Mouse (Mus musculus): ENCODE results near the gene Pom121l2. TPM values are rescaled to one million over a fixed set of nuclear protein-coding genes. Genes with fewer than 3 reads are reported as not detected.

The Pom121l2 gene
- polyA plus RNA-seq (2016; fragmentation: Nextera tagmentation; extraction: Ambion mirVana): 0.11 TPM in 1 of 2 replicates, not detected in the other

DNA sequence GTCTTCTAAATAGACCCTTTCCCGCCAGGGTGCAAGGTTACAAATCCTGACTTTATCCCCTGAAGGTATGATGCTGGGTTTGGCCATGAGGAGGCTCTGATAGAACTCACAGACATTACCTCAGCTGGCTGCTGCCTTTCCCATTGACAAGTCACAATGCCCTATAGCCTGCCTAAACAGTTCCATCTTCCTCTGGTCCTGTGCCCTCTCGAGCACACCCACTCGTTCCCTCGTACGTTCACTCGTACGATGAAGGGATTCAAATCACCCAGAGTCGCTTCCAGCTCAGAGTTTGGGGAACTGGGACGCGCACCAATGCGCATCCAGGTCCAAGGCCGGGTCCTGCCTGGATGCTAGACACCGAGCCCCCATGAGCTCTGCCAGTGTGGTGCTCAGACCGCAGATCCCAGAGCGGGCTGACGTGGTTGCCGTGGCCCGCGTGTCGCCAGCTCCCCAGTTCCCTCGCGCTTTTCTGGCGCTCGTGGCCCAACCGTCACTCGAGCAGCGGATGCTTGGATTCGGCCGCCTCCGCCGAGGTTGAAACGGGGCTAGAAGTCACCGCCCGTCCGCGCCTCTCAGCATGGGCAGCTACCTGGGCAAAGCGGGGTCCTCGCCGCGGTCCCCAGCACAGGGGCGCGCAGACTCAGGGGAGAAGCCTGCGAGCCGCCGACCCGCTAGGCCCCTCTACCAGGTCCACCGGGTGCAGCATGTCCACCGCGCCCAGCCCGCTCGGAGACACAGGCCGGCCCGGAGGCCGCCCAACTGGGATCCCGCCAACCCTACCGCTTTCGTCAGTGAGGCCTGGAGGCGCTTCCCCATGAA is at the start of gene Pom121l2:
TSS of gene Pom121l2 (plus strand) at position 214 of the 822 bp plus-strand sequence.
- Histone ChIP-seq H3K4me3 (peak within 1 kb of the TSS; percentile 73), H3K27ac (replicated peaks) (peak within 1 kb of the TSS; percentile 77), H3K4me1 (peaks cover 15% of the 10 kb centered on the region), H3K36me3 (no peaks in the 10 kb centered on the region), H3K27me3 (ENCODE audit: low read depth, poor library complexity, severe bottlenecking) (peaks cover 88% of the 10 kb centered on the region), H3K9me3 (replicated peaks) (no peaks in the 10 kb centered on the region)
- under 1% methylated on average over 56 of the region's 58 CpGs for WGBS
- DNase-seq (ENCODE audit: low spot score): peak; percentile 60

DNA sequence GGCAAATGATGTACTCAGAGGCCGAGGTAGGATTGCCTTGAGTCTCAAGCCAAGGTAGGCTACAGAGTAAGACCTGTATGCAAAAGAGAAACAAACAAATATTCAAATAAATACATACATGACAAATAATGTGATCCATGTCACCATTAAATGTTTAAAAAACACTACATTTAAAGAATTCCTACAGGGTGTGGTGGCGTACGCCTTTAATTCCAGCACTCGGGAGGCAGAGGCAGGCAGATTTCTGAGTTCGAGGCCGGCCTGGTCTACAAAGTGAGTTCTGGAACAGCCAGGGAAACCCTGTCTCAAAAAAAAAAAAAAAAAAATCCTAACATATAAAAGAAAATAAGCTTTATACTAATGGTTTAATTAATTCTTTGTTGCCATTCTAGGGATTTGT is 49.3 kb upstream of the Pom121l2 start:
- peak overlapping the region; percentile 32; the same call in 1 of the 2 replicates for H3K4me3 ChIP-seq
- 43% methylated on average over 6 of the region's 6 CpGs for WGBS

DNA sequence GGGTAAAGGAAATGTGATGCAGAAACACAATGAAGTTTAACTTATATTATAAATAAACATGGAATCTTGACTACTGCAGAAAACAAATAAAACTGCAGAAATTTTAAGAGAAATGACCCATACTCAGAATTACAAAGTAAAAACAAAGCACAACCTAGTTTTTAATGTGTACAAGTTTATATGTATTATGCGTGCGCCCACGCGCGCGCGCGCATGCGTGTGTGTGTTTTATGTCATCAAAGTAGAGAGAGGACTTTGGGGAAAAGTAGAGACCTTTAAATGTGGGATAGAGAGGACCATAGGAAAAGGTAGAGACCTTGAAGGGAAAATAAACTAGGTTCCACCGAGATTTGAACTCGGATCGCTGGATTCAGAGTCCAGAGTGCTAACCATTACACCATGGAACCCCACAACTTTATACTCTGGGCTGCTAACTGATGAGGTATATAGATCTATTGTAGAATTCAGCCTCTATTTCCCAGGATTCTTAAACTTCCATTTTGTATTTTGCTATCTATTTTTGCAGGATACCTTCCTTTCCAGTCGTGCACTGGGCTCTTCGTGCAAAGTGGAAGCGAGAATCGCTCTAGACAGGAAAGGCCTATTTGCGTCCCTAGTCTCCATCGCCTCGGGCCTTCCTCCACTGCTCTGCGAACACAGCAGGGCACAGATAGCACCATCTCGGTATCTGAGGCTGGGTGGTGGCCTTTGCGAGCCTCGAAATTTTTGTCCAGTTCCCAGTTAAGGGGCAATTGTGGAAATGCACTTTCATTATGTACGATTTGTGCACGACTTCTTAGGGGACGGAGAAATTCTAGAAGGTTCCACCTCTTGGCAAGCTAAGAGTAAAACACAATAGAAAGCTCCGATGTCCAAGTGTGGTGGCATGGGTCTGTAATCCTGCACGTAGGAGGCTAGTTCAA is 47.1 kb upstream of the Pom121l2 start:
- Histone ChIP-seq H3K27me3 (ENCODE audit: low read depth, poor library complexity, severe bottlenecking) (no peaks in the 10 kb centered on the region), H3K27ac (replicated peaks) (no peak overlapping the region; the same call in 1 of the 2 replicates), H3K9me3 (replicated peaks) (no peaks in the 10 kb centered on the region), H3K4me1 (peaks cover 31% of the 10 kb centered on the region), H3K36me3 (no peaks in the 10 kb centered on the region), H3K4me3 (peak overlapping the region; percentile 44)
- WGBS: 3% methylated on average over 28 of the region's 28 CpGs
- peak; percentile 53 for DNase-seq (ENCODE audit: low spot score)

More for the DNA sequence above, 49.3 kb upstream of the Pom121l2 start:
- Histone ChIP-seq H3K9me3 (replicated peaks) (no peaks in the 10 kb centered on the region), H3K27ac (replicated peaks) (no peak overlapping the region), H3K36me3 (no peaks in the 10 kb centered on the region), H3K27me3 (ENCODE audit: low read depth, poor library complexity, severe bottlenecking) (no peaks in the 10 kb centered on the region), H3K4me1 (peaks cover 20% of the 10 kb centered on the region)
- DNase-seq (ENCODE audit: low spot score): no peak

DNA sequence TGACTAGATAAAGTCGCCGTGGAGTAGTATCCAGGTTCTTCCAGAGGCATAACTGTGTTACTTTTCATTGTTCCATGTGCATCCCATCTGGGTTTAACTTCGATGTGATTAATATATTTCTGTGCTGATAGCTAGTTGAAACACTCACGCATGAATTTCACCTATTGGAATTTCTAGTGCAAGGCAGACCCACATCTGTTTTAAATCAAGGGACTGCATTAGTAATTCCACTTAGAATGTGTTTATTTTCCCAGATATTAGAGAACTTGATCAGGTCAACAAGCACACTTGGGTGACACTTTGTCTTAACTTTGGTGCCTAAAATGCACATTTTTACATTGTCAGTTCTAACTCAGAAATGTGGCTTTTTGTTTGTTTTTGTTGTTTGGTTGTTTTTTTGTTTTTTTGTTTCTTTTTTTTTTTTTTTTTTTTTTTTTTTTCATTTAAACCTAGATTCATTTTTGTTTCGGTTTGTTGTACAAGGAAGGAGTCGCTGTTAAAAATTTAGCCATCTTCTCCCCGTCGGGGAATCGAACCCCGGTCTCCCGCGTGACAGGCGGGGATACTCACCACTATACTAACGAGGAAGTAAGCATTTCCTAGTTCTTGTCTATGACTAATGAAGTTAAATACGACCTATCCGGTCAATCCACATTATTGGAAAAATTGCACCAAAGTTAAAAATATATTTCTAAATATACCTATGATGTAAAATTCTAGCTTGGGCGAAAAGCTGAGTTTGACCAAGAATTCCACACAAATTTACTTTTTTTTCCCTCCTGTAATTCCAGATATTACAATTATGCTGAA is 45.8 kb upstream of the Pom121l2 start:
- H3K36me3 ChIP-seq: no peaks in the 10 kb centered on the region
- peak overlapping the region; percentile 46 for H3K4me3 ChIP-seq
- 10% methylated on average over 17 of the region's 17 CpGs for WGBS
- peaks cover 28% of the 10 kb centered on the region for H3K4me1 ChIP-seq
- no peaks in the 10 kb centered on the region for H3K27me3 ChIP-seq (ENCODE audit: low read depth, poor library complexity, severe bottlenecking)
- no peaks in the 10 kb centered on the region for H3K9me3 ChIP-seq (replicated peaks)
- no peak overlapping the region for H3K27ac ChIP-seq (replicated peaks)
- peak; percentile 80 for DNase-seq (ENCODE audit: low spot score)

DNA sequence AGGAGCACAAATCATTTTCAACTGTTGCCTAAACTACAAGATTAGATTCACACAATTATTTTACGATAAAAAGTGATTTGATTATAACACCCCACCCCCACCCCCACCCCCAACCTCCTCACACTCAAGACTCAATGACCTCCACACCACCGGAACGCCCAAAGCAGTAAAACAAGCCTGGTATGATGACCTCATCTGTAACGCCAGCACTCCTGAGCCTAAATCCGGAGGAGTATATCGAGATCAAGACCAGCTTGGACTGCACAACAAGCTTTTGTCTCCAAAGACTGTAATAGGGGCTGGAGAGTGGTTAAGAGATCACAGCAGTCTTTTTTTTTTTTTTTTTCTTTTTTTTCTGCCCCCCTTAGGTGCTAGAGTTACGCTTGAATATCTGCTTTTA is 45.2 kb upstream of the Pom121l2 start:
- H3K4me3 ChIP-seq: peak overlapping the region; percentile 46
- WGBS: 3% methylated on average over 7 of the region's 7 CpGs
- DNase-seq (ENCODE audit: low spot score): no peak
- no peak overlapping the region for H3K27ac ChIP-seq (replicated peaks)
- peaks cover 27% of the 10 kb centered on the region for H3K4me1 ChIP-seq
- no peaks in the 10 kb centered on the region for H3K9me3 ChIP-seq (replicated peaks)
- no peaks in the 10 kb centered on the region for H3K36me3 ChIP-seq
- no peaks in the 10 kb centered on the region for H3K27me3 ChIP-seq (ENCODE audit: low read depth, poor library complexity, severe bottlenecking)

DNA sequence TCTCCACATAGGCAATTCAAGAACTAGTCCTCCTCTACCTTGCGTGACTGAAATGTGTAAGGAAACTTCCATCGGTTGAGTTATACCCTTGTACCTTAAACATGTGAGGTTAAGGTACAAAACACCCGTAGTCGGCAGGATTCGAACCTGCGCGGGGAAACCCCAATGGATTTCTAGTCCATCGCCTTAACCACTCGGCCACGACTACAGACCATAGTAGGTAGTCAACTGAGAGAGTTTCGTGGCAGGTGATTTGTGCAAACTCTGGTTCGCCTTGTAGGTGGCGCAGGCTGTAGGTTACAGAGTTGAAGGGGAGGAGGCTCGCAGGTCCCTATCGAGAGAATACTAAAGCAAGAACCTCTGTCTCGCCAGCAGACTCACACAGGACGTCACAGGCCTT is 44.0 kb upstream of the Pom121l2 start:
- WGBS: 0% methylated on average over 17 of the region's 17 CpGs
- Histone ChIP-seq H3K9me3 (replicated peaks) (no peaks in the 10 kb centered on the region), H3K4me3 (peak overlapping the region; percentile 46), H3K36me3 (no peaks in the 10 kb centered on the region), H3K27ac (replicated peaks) (no peak overlapping the region), H3K27me3 (ENCODE audit: low read depth, poor library complexity, severe bottlenecking) (no peaks in the 10 kb centered on the region), H3K4me1 (peaks cover 26% of the 10 kb centered on the region)
- DNase-seq (ENCODE audit: low spot score): peak; percentile 81

DNA sequence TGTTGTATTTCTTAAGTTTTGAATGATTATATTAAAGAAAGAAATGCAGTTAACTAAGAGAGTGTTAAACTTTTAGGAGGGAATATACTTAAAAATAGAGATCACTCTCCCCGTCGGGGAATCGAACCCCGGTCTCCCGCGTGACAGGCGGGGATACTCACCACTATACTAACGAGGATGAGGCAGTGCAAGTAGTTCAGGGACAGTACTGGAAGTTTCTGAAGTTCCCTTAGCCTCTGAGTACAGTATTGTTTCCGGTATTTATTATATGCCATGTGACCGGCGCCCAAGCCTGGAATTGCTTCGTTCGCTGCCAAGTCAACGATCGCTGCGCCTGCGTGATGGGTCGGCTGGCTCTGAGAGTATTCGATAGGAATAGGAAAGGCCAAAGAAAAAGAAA is 40.8 kb upstream of the Pom121l2 start:
- no peaks in the 10 kb centered on the region for H3K27me3 ChIP-seq (ENCODE audit: low read depth, poor library complexity, severe bottlenecking)
- WGBS: under 1% methylated on average over 19 of the region's 19 CpGs
- no peaks in the 10 kb centered on the region for H3K9me3 ChIP-seq (replicated peaks)
- no peak overlapping the region; the same call in 1 of the 2 replicates for H3K27ac ChIP-seq (replicated peaks)
- DNase-seq (ENCODE audit: low spot score): peak; percentile 87
- H3K4me3 ChIP-seq: peak overlapping the region; percentile 62
- H3K36me3 ChIP-seq: no peaks in the 10 kb centered on the region
- H3K4me1 ChIP-seq: peaks cover 22% of the 10 kb centered on the region

DNA sequence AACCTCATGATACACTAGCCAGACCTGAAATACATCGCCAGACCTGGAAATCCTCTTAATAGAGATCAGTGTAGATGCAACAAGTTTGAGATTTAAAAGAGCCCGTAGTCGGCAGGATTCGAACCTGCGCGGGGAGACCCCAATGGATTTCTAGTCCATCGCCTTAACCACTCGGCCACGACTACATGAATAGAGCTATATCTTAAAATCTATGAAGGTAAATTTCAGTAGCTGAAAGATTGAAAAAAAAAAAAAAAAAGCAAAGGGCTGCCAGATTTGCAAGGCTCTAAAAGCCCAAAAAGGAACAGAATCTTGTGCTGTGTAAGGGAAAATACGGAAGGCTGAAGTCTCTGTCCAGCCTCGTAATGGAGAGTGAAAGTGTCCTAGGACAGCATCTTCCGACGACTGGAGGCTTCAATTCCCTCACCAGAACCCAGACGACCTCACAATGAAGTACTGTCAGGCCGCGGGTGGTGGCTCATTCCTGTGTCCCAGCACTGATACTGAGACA is 40.1 kb upstream of the Pom121l2 start:
- Histone ChIP-seq H3K4me1 (peaks cover 20% of the 10 kb centered on the region), H3K27me3 (ENCODE audit: low read depth, poor library complexity, severe bottlenecking) (no peaks in the 10 kb centered on the region), H3K9me3 (replicated peaks) (no peaks in the 10 kb centered on the region), H3K36me3 (no peaks in the 10 kb centered on the region), H3K4me3 (peak overlapping the region; percentile 62), H3K27ac (replicated peaks) (no peak overlapping the region; the same call in 1 of the 2 replicates)
- peak; percentile 76 for DNase-seq (ENCODE audit: low spot score)
- under 1% methylated on average over 16 of the region's 16 CpGs for WGBS

DNA sequence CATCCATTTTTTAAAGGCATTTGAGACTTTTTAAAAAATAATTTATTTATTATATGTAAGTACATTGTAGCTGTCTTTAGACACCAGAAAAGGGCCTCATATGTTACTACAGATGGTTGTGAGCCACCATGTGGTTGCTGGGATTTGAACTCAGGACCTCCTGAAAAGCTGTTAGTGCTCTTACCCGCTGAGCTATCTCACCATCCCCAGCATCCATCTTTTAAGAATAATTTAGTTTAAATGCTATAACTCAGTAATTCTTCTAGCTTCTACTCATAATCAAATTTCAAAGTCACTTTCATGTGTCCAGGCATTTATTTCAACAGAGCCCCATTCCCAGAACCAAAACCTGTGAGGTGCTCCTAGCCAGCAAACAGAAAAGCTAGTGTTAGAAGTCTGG is 37.4 kb upstream of the Pom121l2 start:
- Histone ChIP-seq H3K4me1 (peaks cover 17% of the 10 kb centered on the region), H3K27ac (replicated peaks) (no peak overlapping the region), H3K9me3 (replicated peaks) (no peaks in the 10 kb centered on the region), H3K36me3 (peaks cover 20% of the 10 kb centered on the region), H3K27me3 (ENCODE audit: low read depth, poor library complexity, severe bottlenecking) (no peaks in the 10 kb centered on the region), H3K4me3 (no peak overlapping the region)
- 80% methylated on average over 1 of the region's 1 CpGs for WGBS
- no peak for DNase-seq (ENCODE audit: low spot score)

DNA sequence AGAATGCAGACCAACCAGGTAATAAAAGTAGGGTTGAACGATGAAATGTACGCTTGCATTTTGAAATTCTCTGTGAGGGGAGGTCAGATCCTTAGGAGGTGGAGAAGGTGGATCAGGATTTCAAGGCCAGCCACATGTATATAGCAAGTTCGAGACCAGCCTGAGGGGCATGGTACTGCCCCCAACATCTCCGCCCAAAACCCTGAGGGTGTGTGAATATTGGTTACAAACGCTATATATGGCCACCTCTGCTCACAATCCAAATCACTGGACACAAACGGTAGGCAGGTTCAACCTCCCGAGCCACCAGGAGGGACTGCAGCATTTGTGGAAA is 36.4 kb upstream of the Pom121l2 start:
- H3K36me3 ChIP-seq: peaks cover 29% of the 10 kb centered on the region
- WGBS: 1% methylated on average over 7 of the region's 7 CpGs
- H3K4me1 ChIP-seq: peaks cover 17% of the 10 kb centered on the region
- peak overlapping the region; percentile 95 for H3K4me3 ChIP-seq
- peak overlapping the region; percentile 95 for H3K27ac ChIP-seq (replicated peaks)
- DNase-seq (ENCODE audit: low spot score): no peak
- H3K9me3 ChIP-seq (replicated peaks): no peaks in the 10 kb centered on the region
- H3K27me3 ChIP-seq (ENCODE audit: low read depth, poor library complexity, severe bottlenecking): no peaks in the 10 kb centered on the region

DNA sequence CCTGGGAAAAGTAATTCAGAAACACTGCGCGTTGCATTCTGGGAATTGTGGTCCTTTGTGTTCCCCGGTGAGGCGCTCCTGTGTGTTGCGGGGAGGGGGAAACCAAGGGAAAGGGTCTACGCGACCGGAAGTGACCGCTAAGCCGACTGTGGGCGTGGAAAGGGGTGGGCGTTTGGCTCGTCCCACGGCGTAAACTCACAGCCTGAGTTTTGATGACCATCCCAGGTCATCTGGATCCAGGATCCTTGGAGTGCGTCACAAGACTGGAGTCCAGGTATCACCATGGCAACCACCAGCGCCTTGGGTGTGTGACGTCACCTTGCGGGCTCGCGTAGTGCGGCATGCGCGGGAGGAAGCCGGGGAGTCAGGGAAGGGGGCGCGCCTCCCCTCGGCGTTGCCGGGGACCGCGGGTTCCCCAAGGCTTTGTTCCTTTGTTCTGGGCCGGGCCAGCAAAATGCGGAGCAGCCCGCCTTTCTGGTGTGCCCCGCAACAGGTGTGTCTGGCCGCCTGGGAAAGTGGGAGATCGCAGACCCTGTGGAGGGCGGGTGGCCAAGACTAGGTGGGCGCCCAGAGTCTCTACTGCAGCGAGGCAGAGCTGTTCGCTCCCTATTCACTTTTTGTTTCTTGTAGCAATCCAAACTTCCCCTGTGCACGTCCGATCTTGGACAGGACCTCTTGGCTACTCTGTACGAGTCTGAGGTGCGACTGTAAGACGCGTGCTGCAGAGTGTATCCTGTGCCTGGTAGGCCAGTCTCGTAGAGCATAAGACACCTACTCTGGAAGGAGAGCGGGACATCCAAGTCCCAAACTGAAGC is 35.9 kb upstream of the Pom121l2 start, which contains the start of gene Zfp184:
TSS of gene Zfp184 (plus strand) at position 169 of the 815 bp plus-strand sequence.
- Histone ChIP-seq H3K27me3 (ENCODE audit: low read depth, poor library complexity, severe bottlenecking) (no peaks in the 10 kb centered on the region), H3K9me3 (replicated peaks) (no peaks in the 10 kb centered on the region), H3K27ac (replicated peaks) (peak within 1 kb of the TSS; percentile 95), H3K4me3 (peak within 1 kb of the TSS; percentile 95), H3K4me1 (peaks cover 17% of the 10 kb centered on the region), H3K36me3 (peaks cover 35% of the 10 kb centered on the region)
- WGBS: under 1% methylated on average over 50 of the region's 50 CpGs
- DNase-seq (ENCODE audit: low spot score): peak; percentile 96
